Mouse (Mus musculus): ENCODE results near the gene Kif14. TPM values are rescaled to one million over a fixed set of nuclear protein-coding genes. Genes with fewer than 3 reads are reported as not detected.

The Kif14 gene
- 24.7 and 25.5 TPM in 2 replicates for total RNA-seq (2017)

- peak; percentile 100 for ATAC-seq (replicated peaks; ENCODE audit: low read depth, poor library complexity, severe bottlenecking)
Measured at GRCm38 (mm10) chr1:136466143-136466811, at the start of gene Kif14. TSS of gene Kif14 (plus strand) at chr1:136466343.

- no peak for ATAC-seq (replicated peaks; ENCODE audit: low read depth, poor library complexity, severe bottlenecking)
Measured at GRCm38 (mm10) chr1:136418393-136418792, 47.8 kb upstream of the Kif14 start.

- ATAC-seq (replicated peaks; ENCODE audit: low read depth, poor library complexity, severe bottlenecking): peak; percentile 76
Measured at GRCm38 (mm10) chr1:136427166-136427969, 38.8 kb upstream of the Kif14 start.

GRCm38 (mm10) chr1:136428981-136429380 lies 37.2 kb upstream of the Kif14 start:
- no peak for ATAC-seq (replicated peaks; ENCODE audit: low read depth, poor library complexity, severe bottlenecking)

GRCm38 (mm10) chr1:136430126-136430818 lies 35.9 kb upstream of the Kif14 start:
- ATAC-seq (replicated peaks; ENCODE audit: low read depth, poor library complexity, severe bottlenecking): no peak

- no peak for ATAC-seq (replicated peaks; ENCODE audit: low read depth, poor library complexity, severe bottlenecking)
Measured at GRCm38 (mm10) chr1:136440741-136441140, 25.4 kb upstream of the Kif14 start.

- ATAC-seq (replicated peaks; ENCODE audit: low read depth, poor library complexity, severe bottlenecking): no peak
Measured at GRCm38 (mm10) chr1:136442809-136443208, 23.3 kb upstream of the Kif14 start.

- ATAC-seq (replicated peaks; ENCODE audit: low read depth, poor library complexity, severe bottlenecking): peak; percentile 25; the same call in 1 of the 2 replicates
Measured at GRCm38 (mm10) chr1:136444555-136445255, 21.4 kb upstream of the Kif14 start.

GRCm38 (mm10) chr1:136446933-136447332 lies 19.2 kb upstream of the Kif14 start:
- no peak for ATAC-seq (replicated peaks; ENCODE audit: low read depth, poor library complexity, severe bottlenecking)

- ATAC-seq (replicated peaks; ENCODE audit: low read depth, poor library complexity, severe bottlenecking): no peak
Measured at GRCm38 (mm10) chr1:136447338-136447737, 18.8 kb upstream of the Kif14 start.

GRCm38 (mm10) chr1:136449541-136449940 lies 16.6 kb upstream of the Kif14 start:
- no peak for ATAC-seq (replicated peaks; ENCODE audit: low read depth, poor library complexity, severe bottlenecking)

GRCm38 (mm10) chr1:136450206-136450605 lies 15.9 kb upstream of the Kif14 start:
- no peak for ATAC-seq (replicated peaks; ENCODE audit: low read depth, poor library complexity, severe bottlenecking)

GRCm38 (mm10) chr1:136452421-136452820 lies 13.7 kb upstream of the Kif14 start:
- no peak for ATAC-seq (replicated peaks; ENCODE audit: low read depth, poor library complexity, severe bottlenecking)

GRCm38 (mm10) chr1:136455756-136456585 lies 10.2 kb upstream of the Kif14 start:
- no peak for ATAC-seq (replicated peaks; ENCODE audit: low read depth, poor library complexity, severe bottlenecking)

GRCm38 (mm10) chr1:136456741-136457140 lies 9.4 kb upstream of the Kif14 start:
- ATAC-seq (replicated peaks; ENCODE audit: low read depth, poor library complexity, severe bottlenecking): no peak

GRCm38 (mm10) chr1:136457403-136457802 lies 8.7 kb upstream of the Kif14 start:
- no peak for ATAC-seq (replicated peaks; ENCODE audit: low read depth, poor library complexity, severe bottlenecking)

GRCm38 (mm10) chr1:136458691-136459245 lies 7.4 kb upstream of the Kif14 start:
- ATAC-seq (replicated peaks; ENCODE audit: low read depth, poor library complexity, severe bottlenecking): peak; percentile 71; the same call in 1 of the 2 replicates

GRCm38 (mm10) chr1:136462443-136462842 lies 3.7 kb upstream of the Kif14 start:
- no peak for ATAC-seq (replicated peaks; ENCODE audit: low read depth, poor library complexity, severe bottlenecking)

- no peak for ATAC-seq (replicated peaks; ENCODE audit: low read depth, poor library complexity, severe bottlenecking)
Measured at GRCm38 (mm10) chr1:136465168-136465567, 975 bp upstream of the Kif14 start.

All from common myeloid progenitor, adult 5-6 weeks (primary cell).